Mouse (Mus musculus) heart, adult 2 months (tissue): Measurements from ENCODE around the gene Dusp7. TPM values are rescaled to one million over a fixed set of nuclear protein-coding genes. Genes with fewer than 3 reads are reported as not detected.

Source experiments
- DNase-seq, 2 experiments: peaks; one replicate each; pipeline ENCODE4 v3.0.0; 2021
- H3K27ac ChIP-seq: fragments of 200-600 bp; 2 replicates; pipeline ENCODE4 v1.8.1; 2022
- H3K27me3 ChIP-seq: fragments of 200-500 bp; 2 replicates; pipeline ENCODE4 v1.6.1; 2012; ENCODE audit warnings: mild to moderate bottlenecking, low read length, inconsistent platforms, mixed read lengths; ENCODE audit not compliant: control insufficient read depth, insufficient read depth
- H3K36me3 ChIP-seq: fragments of 200-500 bp; 2 replicates; pipeline ENCODE4 v1.6.1; 2012; ENCODE audit warnings: low read length, inconsistent platforms; ENCODE audit not compliant: control insufficient read depth, insufficient read depth
- H3K4me1 ChIP-seq: fragments of 200-500 bp; 2 replicates; pipeline ENCODE4 v1.6.1; 2011; ENCODE audit warnings: low read length; ENCODE audit not compliant: control insufficient read depth, insufficient read depth
- H3K4me3 ChIP-seq: fragments of 200-600 bp; 2 replicates; pipeline ENCODE4 v1.8.1; 2022
- H3K79me2 ChIP-seq: fragments of 200-500 bp; replicated peaks from 2 replicates; pipeline ENCODE4 v1.6.1; 2012; ENCODE audit warnings: mild to moderate bottlenecking, inconsistent platforms, low read length, moderate library complexity, mixed read lengths; ENCODE audit not compliant: control insufficient read depth, insufficient read depth
- H3K9ac ChIP-seq: fragments of 200-500 bp; 2 replicates; pipeline ENCODE4 v1.6.1; 2012; ENCODE audit warnings: low read depth, mild to moderate bottlenecking, control low read depth, inconsistent platforms, low read length, mixed read lengths
- CTCF ChIP-seq: fragments of 200-600 bp; IDR thresholded peaks from 2 replicates; pipeline ENCODE4 v1.8.1; 2022; ENCODE audit warnings: antibody characterized with exemption, mild to moderate bottlenecking, moderate library complexity
- EP300 ChIP-seq: fragments of 200-500 bp; IDR thresholded peaks from 2 replicates; pipeline ENCODE4 v1.6.1; 2011; ENCODE audit warnings: low read depth, low read length, control low read depth; ENCODE audit not compliant: insufficient read depth
- POLR2A ChIP-seq: fragments of 200-500 bp; IDR thresholded peaks from 2 replicates; pipeline ENCODE4 v1.6.1; 2011; ENCODE audit warnings: mild to moderate bottlenecking, low read depth, low read length, control low read depth; ENCODE audit not compliant: insufficient read depth
- WGBS: fragments of 180-500 bp; shearing (Covaris S2); methylation state at CpG from one replicate; pipeline ENCODE4 v1.1.7; 2018; 5-methylcytosine and 5-hydroxymethylcytosine counted together
- intact Hi-C: fragments of 180-260 bp; cut with DNase I; formaldehyde crosslinking; loops from one replicate; pipeline ENCODE4 v1.15.1; 2025
- polyA plus RNA-seq: library from polyadenylated mRNA; depleted of rRNA; stranded (reverse); fragments of >200 nt; gene quantifications from 2 replicates; pipeline ENCODE4 v1.2.3, GENCODE M21; 2012
- total RNA-seq, 2 experiments: library from RNA; stranded (reverse); gene quantifications; 2 replicates each; pipeline ENCODE4 v1.2.3; 2021

Gene Dusp7
- total and polyA plus RNA-seq, 3 experiments: 47.6 to 102 (median 64.9) TPM

- TF ChIP-seq EP300: no peak
- no peak for TF ChIP-seq POLR2A
- TF ChIP-seq CTCF: no peak
- intact Hi-C loops: no loop called here
- no peak overlapping the region for H3K4me3 ChIP-seq
- 88% methylated on average over 10 of the region's 10 CpGs for whole genome bisulfite sequencing
- no peaks in the 10 kb centered on the region for H3K79me2 ChIP-seq
- DNase-seq: no peak
- H3K27ac ChIP-seq: no peak overlapping the region
- no peaks in the 10 kb centered on the region for H3K27me3 ChIP-seq
- H3K9ac ChIP-seq: no peak overlapping the region
- H3K36me3 ChIP-seq: no peaks in the 10 kb centered on the region
- H3K4me1 ChIP-seq: peaks cover 8% of the 10 kb centered on the region
These were observed 13.0 kb upstream of the Dusp7 start for GRCm38 (mm10) chr9:106355217-106355974.

- intact Hi-C loops: no loop called here
- Histone ChIP-seq H3K79me2 (no peaks in the 10 kb centered on the region), H3K4me1 (peaks cover 8% of the 10 kb centered on the region), H3K27ac (no peak overlapping the region), H3K36me3 (no peaks in the 10 kb centered on the region), H3K27me3 (no peaks in the 10 kb centered on the region), H3K4me3 (no peak overlapping the region), H3K9ac (no peak overlapping the region)
- TF ChIP-seq CTCF (no peak), POLR2A (no peak), EP300 (no peak)
- DNase-seq: no peak
These were observed 12.5 kb upstream of the Dusp7 start for GRCm38 (mm10) chr9:106355975-106356286.

- Histone ChIP-seq H3K79me2 (no peaks in the 10 kb centered on the region), H3K4me1 (peaks cover 8% of the 10 kb centered on the region), H3K36me3 (no peaks in the 10 kb centered on the region), H3K9ac (no peak overlapping the region), H3K27ac (no peak overlapping the region), H3K27me3 (no peaks in the 10 kb centered on the region), H3K4me3 (no peak overlapping the region)
- no peak for DNase-seq
- TF ChIP-seq POLR2A (no peak), CTCF (no peak), EP300 (peak; percentile 79)
- intact Hi-C loops: no loop called here
- 72% methylated on average over 10 of the region's 10 CpGs for WGBS
These were observed 12.0 kb upstream of the Dusp7 start for GRCm38 (mm10) chr9:106356323-106356844.

GRCm38 (mm10) chr9:106357167-106357566 lies 11.3 kb upstream of the Dusp7 start:
- intact Hi-C loops: no loop called here
- 69% methylated on average over 3 of the region's 3 CpGs for WGBS
- Histone ChIP-seq H3K27me3 (no peaks in the 10 kb centered on the region), H3K36me3 (no peaks in the 10 kb centered on the region), H3K79me2 (no peaks in the 10 kb centered on the region), H3K4me1 (peaks cover 8% of the 10 kb centered on the region), H3K4me3 (no peak overlapping the region), H3K27ac (no peak overlapping the region), H3K9ac (no peak overlapping the region)
- no peak for TF ChIP-seq POLR2A
- no peak for TF ChIP-seq CTCF
- no peak for TF ChIP-seq EP300
- no peak for DNase-seq

GRCm38 (mm10) chr9:106359297-106359696 lies 9.1 kb upstream of the Dusp7 start:
- no peaks in the 10 kb centered on the region for H3K27me3 ChIP-seq
- no peaks in the 10 kb centered on the region for H3K36me3 ChIP-seq
- WGBS: 92% methylated on average over 6 of the region's 6 CpGs
- no peak overlapping the region for H3K27ac ChIP-seq
- no peak overlapping the region for H3K9ac ChIP-seq
- no peak overlapping the region for H3K4me3 ChIP-seq
- no peaks in the 10 kb centered on the region for H3K79me2 ChIP-seq
- intact Hi-C loops: no loop called here
- no peak for DNase-seq
- TF ChIP-seq POLR2A (no peak), EP300 (no peak), CTCF (no peak)
- 0 out of 2 replicates have a peak, but pooled peaks cover 1% of the 10 kb centered on the region for H3K4me1 ChIP-seq

GRCm38 (mm10) chr9:106361140-106361539 lies 7.3 kb upstream of the Dusp7 start:
- Histone ChIP-seq H3K36me3 (no peaks in the 10 kb centered on the region), H3K4me3 (no peak overlapping the region), H3K4me1 (peaks cover 1% of the 10 kb centered on the region; the same call in 1 of the 2 replicates), H3K79me2 (no peaks in the 10 kb centered on the region), H3K9ac (no peak overlapping the region), H3K27ac (no peak overlapping the region), H3K27me3 (no peaks in the 10 kb centered on the region)
- TF ChIP-seq CTCF (no peak), POLR2A (no peak), EP300 (no peak)
- intact Hi-C loops: no loop called here
- DNase-seq: no peak
- 71% methylated on average over 6 of the region's 6 CpGs for whole genome bisulfite sequencing
